Mouse (Mus musculus): Measurements from ENCODE around the gene Gpd1.

- TF ChIP-seq CTCF (conservative IDR thresholded peaks at IDR 0.05 in 1 of 2, IDR thresholded peaks at IDR 0.05 in 1 of 2; ENCODE audit: low read depth in 2 of 2, low read length in 2 of 2), result no peak
- TF ChIP-seq POLR2A (IDR thresholded peaks at IDR 0.05; ENCODE audit: low read depth, low read length), result no peak
- TF ChIP-seq EP300 (IDR thresholded peaks at IDR 0.05; ENCODE audit: low read length), result no peak
These were observed 4.8 kb downstream of the Gpd1 start for GRCm38 (mm10) chr15:99721921-99722743.
